Mouse (Mus musculus): ENCODE measurements at regions not wholly inside any gene's neighbourhood (a gene's known extent, or its start where the extent isn't known, plus 50 kb on each side); places are given as distances from the start of the nearest gene placed in this dataset.
"Not testable (repeated sequence)": the region's sequence is repeated elsewhere in the genome, so short reads cannot be mapped to it uniquely, and the experiment has no call there.

- no peak for DNase-seq (ENCODE audit: low spot score in 2 of 2)
Measured at GRCm38 (mm10) chr13:46038441-46039331, 73.9 kb upstream of the Atxn1 start.

- DNase-seq (ENCODE audit: low spot score in 2 of 2): no peak
Measured at GRCm38 (mm10) chr13:46032281-46032680, 67.5 kb upstream of the Atxn1 start.

- DNase-seq (ENCODE audit: low spot score in 2 of 2): no peak
Measured at GRCm38 (mm10) chr13:46026018-46026417, 61.2 kb upstream of the Atxn1 start.

- no peak for DNase-seq (ENCODE audit: low spot score in 2 of 2)
Measured at GRCm38 (mm10) chr13:46023630-46024041, 58.8 kb upstream of the Atxn1 start.

- no peak for DNase-seq (ENCODE audit: low spot score in 2 of 2)
Measured at GRCm38 (mm10) chr13:46023187-46023586, 58.4 kb upstream of the Atxn1 start.

GRCm38 (mm10) chr13:46020945-46021835 is 56.4 kb upstream of the Atxn1 start:
- no peak for DNase-seq (ENCODE audit: low spot score in 2 of 2)

- DNase-seq (ENCODE audit: low spot score in 2 of 2): no peak
Measured at GRCm38 (mm10) chr13:46019431-46020166, 54.8 kb upstream of the Atxn1 start.

GRCm38 (mm10) chr13:46018903-46019430 is 54.2 kb upstream of the Atxn1 start:
- no peak for DNase-seq (ENCODE audit: low spot score in 2 of 2)

- no peak for DNase-seq (ENCODE audit: low spot score in 2 of 2)
Measured at GRCm38 (mm10) chr13:46017742-46018141, 52.9 kb upstream of the Atxn1 start.

GRCm38 (mm10) chr13:46017011-46017410 is 52.2 kb upstream of the Atxn1 start:
- DNase-seq (ENCODE audit: low spot score in 2 of 2): not testable (repeated sequence)

GRCm38 (mm10) chr13:46015231-46015630 is 50.4 kb upstream of the Atxn1 start:
- no peak for DNase-seq (ENCODE audit: low spot score in 2 of 2)

GRCm38 (mm10) chr13:46014637-46015036 is 49.8 kb upstream of the Atxn1 start:
- no peak for DNase-seq (ENCODE audit: low spot score in 2 of 2)

Measured in natural killer cell, adult 2 months (primary cell).